Mouse (Mus musculus) G1E (cell line): ENCODE measurements at regions not wholly inside any gene's neighbourhood (a gene's known extent, or its start where the extent isn't known, plus 50 kb on each side); places are given as distances from the start of the nearest gene placed in this dataset.

Source experiments
- CTCF ChIP-seq: IDR thresholded peaks from 2 replicates; pipeline ENCODE4 v1.5.1; 2012; ENCODE audit warnings: low read depth, low read length, inconsistent platforms, mixed read lengths
- GATA1 ChIP-seq: IDR thresholded peaks from 2 replicates; pipeline ENCODE4 v1.6.1; 2012; ENCODE audit warnings: borderline replicate concordance, low read length, inconsistent platforms, mixed read lengths
- GATA2 ChIP-seq: IDR thresholded peaks from 2 replicates; pipeline ENCODE4 v1.6.1; 2012; ENCODE audit warnings: low read depth, low read length, inconsistent platforms, borderline replicate concordance
- TAL1 ChIP-seq: conservative IDR thresholded peaks from 2 replicates; pipeline ENCODE4 v1.6.1; 2012; ENCODE audit warnings: low read depth, low read length, inconsistent platforms, mixed read lengths

DNA sequence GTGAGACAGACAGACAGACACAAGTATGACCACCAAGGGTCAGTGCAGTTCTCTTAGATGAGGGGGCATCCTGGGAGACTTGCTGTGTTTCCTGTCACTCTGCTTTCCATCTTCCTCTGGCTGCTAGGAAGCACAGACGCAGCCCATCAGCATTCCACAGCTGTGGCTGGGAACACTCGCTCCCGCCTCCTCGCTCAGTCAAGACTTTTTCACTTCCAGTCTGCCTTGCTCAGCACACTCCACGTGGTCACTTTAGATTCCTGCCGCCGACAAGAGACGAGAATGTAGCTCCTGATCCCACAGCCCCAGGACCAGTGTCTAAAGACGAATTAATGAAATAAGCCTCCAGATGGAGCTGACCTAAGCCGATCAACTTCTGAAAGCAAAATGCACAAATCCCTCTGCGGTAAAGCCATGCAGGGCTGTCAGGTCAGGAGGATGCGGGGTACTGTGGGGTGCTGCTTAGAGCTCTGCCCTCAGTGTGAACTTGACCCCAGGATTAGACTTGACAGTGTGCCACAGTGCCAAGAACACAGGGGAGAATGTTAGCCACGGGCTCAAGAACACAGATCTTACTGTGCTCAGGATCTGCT is 348.6 kb downstream of the Rps6kc1 start:
- TF ChIP-seq CTCF (no peak), GATA1 (no peak), GATA2 (no peak), TAL1 (no peak)
